Mouse (Mus musculus): ENCODE measurements at regions not wholly inside any gene's neighbourhood (a gene's known extent, or its start where the extent isn't known, plus 50 kb on each side); places are given as distances from the start of the nearest gene placed in this dataset.

- no peak for TF ChIP-seq CTCF (IDR thresholded peaks at IDR 0.05; ENCODE audit: control insufficient read depth, insufficient read depth, low read length)
- no peak for TF ChIP-seq POLR2A (IDR thresholded peaks at IDR 0.05; ENCODE audit: borderline replicate concordance, control insufficient read depth, low read depth, low read length)
Observed at GRCm38 (mm10) chr7:134585478-134585877, 85.0 kb upstream of the Dock1 start.

All from bone marrow, adult 2 months (tissue).